Mouse (Mus musculus): ENCODE results near the gene Zbtb4. TPM values are rescaled to one million over a fixed set of nuclear protein-coding genes. Genes with fewer than 3 reads are reported as not detected.

Gene Zbtb4
- polyA plus RNA-seq, 1 experiment from 2014 or later = 3.6 TPM

- no peaks in the 10 kb centered on the region for H3K9me3 ChIP-seq (ENCODE audit: control insufficient read depth, low read length)
- peak; percentile 44 for ATAC-seq
- WGBS = under 1% methylated on average over 30 of the region's 33 CpGs
- H3K4me1 ChIP-seq (replicated peaks; ENCODE audit: control insufficient read depth, insufficient read depth, low read length) = peaks cover 50% of the 10 kb centered on the region
- H3K4me2 ChIP-seq (ENCODE audit: low read length) = peak overlapping the region; percentile 83
- H3K4me3 ChIP-seq (replicated peaks; ENCODE audit: low read length) = peak overlapping the region; percentile 76
- H3K27ac ChIP-seq (ENCODE audit: low read length) = peak overlapping the region; percentile 61
- no peaks in the 10 kb centered on the region for H3K36me3 ChIP-seq (ENCODE audit: control insufficient read depth, insufficient read depth)
- H3K9ac ChIP-seq (replicated peaks; ENCODE audit: low read depth, low read length) = peak overlapping the region; percentile 74
- peaks cover 19% of the 10 kb centered on the region for H3K27me3 ChIP-seq (replicated peaks; ENCODE audit: control insufficient read depth, insufficient read depth, low read length)
These were observed 37.0 kb downstream of the Zbtb4 start for GRCm38 (mm10) chr11:69802648-69803105.

- no peaks in the 10 kb centered on the region for H3K9me3 ChIP-seq (ENCODE audit: control insufficient read depth, low read length)
- 2% methylated on average over 12 of the region's 12 CpGs for WGBS
- peak overlapping the region; percentile 76 for H3K4me3 ChIP-seq (replicated peaks; ENCODE audit: low read length)
- H3K27me3 ChIP-seq (replicated peaks; ENCODE audit: control insufficient read depth, insufficient read depth, low read length) = peaks cover 19% of the 10 kb centered on the region
- H3K9ac ChIP-seq (replicated peaks; ENCODE audit: low read depth, low read length) = peak overlapping the region; percentile 74
- H3K4me2 ChIP-seq (ENCODE audit: low read length) = peak overlapping the region; percentile 83
- ATAC-seq = no peak
- no peaks in the 10 kb centered on the region for H3K36me3 ChIP-seq (ENCODE audit: control insufficient read depth, insufficient read depth)
- no peak overlapping the region; the same call in 1 of the 2 replicates for H3K27ac ChIP-seq (ENCODE audit: low read length)
- peaks cover 50% of the 10 kb centered on the region for H3K4me1 ChIP-seq (replicated peaks; ENCODE audit: control insufficient read depth, insufficient read depth, low read length)
These were observed 37.6 kb downstream of the Zbtb4 start for GRCm38 (mm10) chr11:69803328-69803727.

DNA sequence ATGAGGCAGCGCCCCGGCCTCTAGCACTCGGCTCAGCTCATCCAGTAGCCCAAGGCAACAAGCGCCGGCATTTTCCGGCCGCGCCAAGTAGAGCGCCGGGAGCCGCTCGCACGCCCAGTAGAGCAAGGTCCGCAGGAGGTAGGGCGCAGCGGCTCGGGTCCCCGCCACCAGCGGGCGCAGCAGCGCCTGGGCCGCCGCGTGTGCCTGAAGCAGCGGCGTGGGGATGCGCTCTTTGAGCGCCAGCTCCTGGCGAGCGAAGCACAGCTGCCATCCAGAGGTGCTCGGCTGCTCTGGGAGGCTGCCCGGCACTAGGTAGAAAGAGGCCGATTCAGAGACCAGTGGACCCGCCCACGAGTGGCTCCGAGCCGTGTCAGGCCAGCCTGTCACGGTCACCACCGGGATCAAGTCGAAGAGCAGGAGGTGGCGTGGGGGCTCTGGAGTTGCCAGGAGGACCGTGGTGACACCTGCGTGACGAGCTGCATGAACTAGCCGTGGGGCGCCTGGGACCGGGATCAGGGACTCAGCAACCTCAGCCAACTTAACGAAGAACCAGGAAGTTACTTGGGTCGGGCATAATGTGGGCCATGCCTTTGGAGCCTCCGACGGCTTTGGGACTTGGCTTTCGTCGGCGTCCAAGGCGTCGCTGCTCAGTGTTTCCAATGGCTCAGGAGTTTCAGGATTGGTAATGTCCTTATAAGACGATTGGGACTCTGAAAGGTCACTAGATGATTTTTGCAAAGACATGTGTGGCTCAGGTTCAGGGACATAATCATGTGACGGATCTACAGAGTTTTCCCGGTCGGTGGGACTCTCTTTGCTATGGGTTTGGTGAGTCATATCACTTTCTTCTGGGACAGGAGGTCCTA, 38.3 kb downstream of the Zbtb4 start:
- no peak overlapping the region for H3K27ac ChIP-seq (ENCODE audit: low read length)
- ATAC-seq = peak; percentile 37
- peak overlapping the region; percentile 74 for H3K9ac ChIP-seq (replicated peaks; ENCODE audit: low read depth, low read length)
- peak overlapping the region; percentile 83 for H3K4me2 ChIP-seq (ENCODE audit: low read length)
- H3K9me3 ChIP-seq (ENCODE audit: control insufficient read depth, low read length) = no peaks in the 10 kb centered on the region
- peaks cover 19% of the 10 kb centered on the region for H3K27me3 ChIP-seq (replicated peaks; ENCODE audit: control insufficient read depth, insufficient read depth, low read length)
- peaks cover 48% of the 10 kb centered on the region for H3K4me1 ChIP-seq (replicated peaks; ENCODE audit: control insufficient read depth, insufficient read depth, low read length)
- peak overlapping the region; percentile 76 for H3K4me3 ChIP-seq (replicated peaks; ENCODE audit: low read length)
- 1% methylated on average over 60 of the region's 60 CpGs for WGBS
- no peaks in the 10 kb centered on the region for H3K36me3 ChIP-seq (ENCODE audit: control insufficient read depth, insufficient read depth)

- no peak overlapping the region for H3K9ac ChIP-seq (replicated peaks; ENCODE audit: low read depth, low read length)
- ATAC-seq = no peak
- H3K27ac ChIP-seq (ENCODE audit: low read length) = no peak overlapping the region
- no peaks in the 10 kb centered on the region for H3K9me3 ChIP-seq (ENCODE audit: control insufficient read depth, low read length)
- peaks cover 42% of the 10 kb centered on the region for H3K4me1 ChIP-seq (replicated peaks; ENCODE audit: control insufficient read depth, insufficient read depth, low read length)
- WGBS = 7% methylated on average over 12 of the region's 12 CpGs
- no peaks in the 10 kb centered on the region for H3K36me3 ChIP-seq (ENCODE audit: control insufficient read depth, insufficient read depth)
- H3K4me3 ChIP-seq (replicated peaks; ENCODE audit: low read length) = no peak overlapping the region
- H3K4me2 ChIP-seq (ENCODE audit: low read length) = peak overlapping the region; percentile 83
- H3K27me3 ChIP-seq (replicated peaks; ENCODE audit: control insufficient read depth, insufficient read depth, low read length) = peaks cover 19% of the 10 kb centered on the region
These were observed 38.9 kb downstream of the Zbtb4 start for GRCm38 (mm10) chr11:69804652-69804940.

DNA sequence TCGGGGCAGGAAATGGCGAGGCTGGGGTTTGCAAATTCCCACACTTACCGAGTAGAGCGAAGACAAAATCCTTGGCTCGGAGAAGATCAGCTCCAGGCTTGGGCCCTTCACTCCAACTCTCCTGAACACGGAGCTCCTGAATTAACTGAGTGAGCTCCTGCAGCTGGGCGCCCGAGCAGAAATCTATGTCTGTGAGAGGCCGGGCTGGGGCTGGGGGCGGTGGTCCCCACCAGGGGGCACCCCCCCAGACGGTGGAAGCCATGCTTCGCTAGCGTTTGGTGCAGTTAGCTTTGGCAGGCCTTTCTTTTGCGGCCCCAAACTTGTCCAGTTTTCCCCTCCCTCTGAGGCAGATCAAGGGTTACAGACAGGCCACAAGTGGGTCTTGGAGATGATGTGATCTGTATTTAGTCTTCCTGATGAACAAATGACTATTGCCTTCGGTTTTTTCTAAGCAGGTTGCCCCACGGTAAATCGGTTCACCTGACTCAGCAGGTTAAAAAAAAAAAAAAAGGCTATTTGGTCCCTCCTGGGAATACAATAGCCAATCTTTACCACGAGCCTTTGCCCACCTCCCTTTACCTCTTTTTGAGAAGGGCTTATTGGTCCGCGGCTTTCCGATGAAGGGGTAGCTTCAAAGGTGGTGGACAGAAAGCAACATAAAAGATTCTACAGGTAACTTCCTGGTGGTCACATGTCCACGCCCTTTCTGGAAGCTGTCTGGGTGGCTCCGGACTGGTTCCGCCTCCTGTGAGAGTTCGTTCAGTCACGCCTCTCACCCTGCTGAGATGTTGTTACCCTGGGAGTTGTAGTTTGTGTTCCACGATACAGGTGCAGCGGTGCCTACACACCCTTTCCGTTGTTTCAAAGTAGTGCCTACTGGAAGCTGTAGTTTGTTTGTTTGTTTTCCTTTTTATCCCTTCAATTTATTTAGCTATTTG, 39.5 kb downstream of the Zbtb4 start, which contains the start of gene Tmem102:
Gene Tmem102 (minus strand): TSS at position 653 of the 938 bp plus-strand sequence.
- no peak within 1 kb of the TSS for H3K9ac ChIP-seq (replicated peaks; ENCODE audit: low read depth, low read length)
- H3K9me3 ChIP-seq (ENCODE audit: control insufficient read depth, low read length) = no peaks in the 10 kb centered on the region
- H3K27ac ChIP-seq (ENCODE audit: low read length) = no peak within 1 kb of the TSS
- no peak for ATAC-seq
- peaks cover 19% of the 10 kb centered on the region for H3K27me3 ChIP-seq (replicated peaks; ENCODE audit: control insufficient read depth, insufficient read depth, low read length)
- H3K4me3 ChIP-seq (replicated peaks; ENCODE audit: low read length) = no peak within 1 kb of the TSS
- H3K4me2 ChIP-seq (ENCODE audit: low read length) = peak within 1 kb of the TSS; percentile 83
- no peaks in the 10 kb centered on the region for H3K36me3 ChIP-seq (ENCODE audit: control insufficient read depth, insufficient read depth)
- 7% methylated on average over 29 of the region's 29 CpGs for WGBS
- peaks cover 39% of the 10 kb centered on the region for H3K4me1 ChIP-seq (replicated peaks; ENCODE audit: control insufficient read depth, insufficient read depth, low read length)

- no peak overlapping the region for H3K27ac ChIP-seq (ENCODE audit: low read length)
These were observed 40.7 kb downstream of the Zbtb4 start for GRCm38 (mm10) chr11:69806378-69806777.

GRCm38 (mm10) chr11:69807641-69808040, 41.9 kb downstream of the Zbtb4 start:
- Histone ChIP-seq H3K9me3 (ENCODE audit: control insufficient read depth, low read length) (no peaks in the 10 kb centered on the region), H3K27me3 (replicated peaks; ENCODE audit: control insufficient read depth, insufficient read depth, low read length) (peaks cover 19% of the 10 kb centered on the region), H3K4me1 (replicated peaks; ENCODE audit: control insufficient read depth, insufficient read depth, low read length) (peaks cover 24% of the 10 kb centered on the region), H3K36me3 (ENCODE audit: control insufficient read depth, insufficient read depth) (no peaks in the 10 kb centered on the region), H3K27ac (ENCODE audit: low read length) (no peak overlapping the region), H3K9ac (replicated peaks; ENCODE audit: low read depth, low read length) (no peak overlapping the region), H3K4me2 (ENCODE audit: low read length) (no peak overlapping the region), H3K4me3 (replicated peaks; ENCODE audit: low read length) (no peak overlapping the region)
- whole genome bisulfite sequencing = 85% methylated on average over 2 of the region's 2 CpGs
- ATAC-seq = no peak

More at GRCm38 (mm10) chr11:69806378-69806777, 40.7 kb downstream of the Zbtb4 start:
- H3K4me1 ChIP-seq (replicated peaks; ENCODE audit: control insufficient read depth, insufficient read depth, low read length) = peaks cover 36% of the 10 kb centered on the region
- H3K36me3 ChIP-seq (ENCODE audit: control insufficient read depth, insufficient read depth) = no peaks in the 10 kb centered on the region
- whole genome bisulfite sequencing = 81% methylated on average over 4 of the region's 4 CpGs
- H3K27me3 ChIP-seq (replicated peaks; ENCODE audit: control insufficient read depth, insufficient read depth, low read length) = peaks cover 19% of the 10 kb centered on the region
- no peak overlapping the region for H3K9ac ChIP-seq (replicated peaks; ENCODE audit: low read depth, low read length)
- no peak for ATAC-seq
- H3K4me2 ChIP-seq (ENCODE audit: low read length) = no peak overlapping the region
- H3K9me3 ChIP-seq (ENCODE audit: control insufficient read depth, low read length) = no peaks in the 10 kb centered on the region
- no peak overlapping the region for H3K4me3 ChIP-seq (replicated peaks; ENCODE audit: low read length)

- H3K4me1 ChIP-seq (replicated peaks; ENCODE audit: control insufficient read depth, insufficient read depth, low read length) = no peaks in the 10 kb centered on the region
- H3K9ac ChIP-seq (replicated peaks; ENCODE audit: low read depth, low read length) = no peak overlapping the region
- no peaks in the 10 kb centered on the region for H3K36me3 ChIP-seq (ENCODE audit: control insufficient read depth, insufficient read depth)
- no peak overlapping the region for H3K4me2 ChIP-seq (ENCODE audit: low read length)
- H3K27me3 ChIP-seq (replicated peaks; ENCODE audit: control insufficient read depth, insufficient read depth, low read length) = peaks cover 6% of the 10 kb centered on the region
- no peak overlapping the region for H3K27ac ChIP-seq (ENCODE audit: low read length)
- no peak overlapping the region for H3K4me3 ChIP-seq (replicated peaks; ENCODE audit: low read length)
- ATAC-seq = no peak
- no peaks in the 10 kb centered on the region for H3K9me3 ChIP-seq (ENCODE audit: control insufficient read depth, low read length)
These were observed 44.6 kb downstream of the Zbtb4 start for GRCm38 (mm10) chr11:69810280-69810679.

- ATAC-seq = no peak
- no peaks in the 10 kb centered on the region for H3K9me3 ChIP-seq (ENCODE audit: control insufficient read depth, low read length)
- no peak within 1 kb of the TSS for H3K4me2 ChIP-seq (ENCODE audit: low read length)
- no peak within 1 kb of the TSS for H3K4me3 ChIP-seq (replicated peaks; ENCODE audit: low read length)
- H3K27me3 ChIP-seq (replicated peaks; ENCODE audit: control insufficient read depth, insufficient read depth, low read length) = no peaks in the 10 kb centered on the region
- 66% methylated on average over 10 of the region's 10 CpGs for WGBS
- H3K9ac ChIP-seq (replicated peaks; ENCODE audit: low read depth, low read length) = no peak within 1 kb of the TSS
- H3K4me1 ChIP-seq (replicated peaks; ENCODE audit: control insufficient read depth, insufficient read depth, low read length) = no peaks in the 10 kb centered on the region
- no peak within 1 kb of the TSS for H3K27ac ChIP-seq (ENCODE audit: low read length)
- no peaks in the 10 kb centered on the region for H3K36me3 ChIP-seq (ENCODE audit: control insufficient read depth, insufficient read depth)
These were observed 49.4 kb downstream of the Zbtb4 start, which contains the start of gene Gm39566 for GRCm38 (mm10) chr11:69815155-69815554. Gene Gm39566 (minus strand): TSS chr11:69815298.

All from forebrain, embryonic 16.5 days (tissue).